Mouse (Mus musculus): ENCODE results near the gene Tubb4a.

Tubb4a gene

DNA sequence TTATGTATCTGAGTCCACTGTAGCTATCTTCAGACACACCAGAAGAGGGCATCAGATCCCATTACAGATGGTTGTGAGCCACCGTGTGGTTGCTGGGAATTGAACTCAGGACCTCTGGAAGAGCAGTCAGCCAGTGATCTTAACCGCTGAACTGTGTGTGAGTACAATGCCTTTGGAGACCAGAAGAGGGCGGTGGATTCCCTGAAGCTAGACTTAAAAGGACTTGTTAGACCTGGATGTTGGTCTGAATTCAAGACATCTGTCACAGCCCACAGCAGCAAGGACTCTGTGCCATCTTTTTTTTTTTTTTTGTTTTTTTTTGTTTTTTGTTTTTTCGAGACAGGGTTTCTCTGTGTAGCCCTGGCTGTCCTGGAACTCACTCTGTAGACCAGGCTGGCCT is 35.9 kb downstream of the Tubb4a start:
- DNase-seq = peak; percentile 50

GRCm38 (mm10) chr17:57048816-57049215 is 38.8 kb downstream of the Tubb4a start:
- no peak for DNase-seq

- DNase-seq = no peak
Observed at GRCm38 (mm10) chr17:57047406-57047805, 40.2 kb downstream of the Tubb4a start.

DNA sequence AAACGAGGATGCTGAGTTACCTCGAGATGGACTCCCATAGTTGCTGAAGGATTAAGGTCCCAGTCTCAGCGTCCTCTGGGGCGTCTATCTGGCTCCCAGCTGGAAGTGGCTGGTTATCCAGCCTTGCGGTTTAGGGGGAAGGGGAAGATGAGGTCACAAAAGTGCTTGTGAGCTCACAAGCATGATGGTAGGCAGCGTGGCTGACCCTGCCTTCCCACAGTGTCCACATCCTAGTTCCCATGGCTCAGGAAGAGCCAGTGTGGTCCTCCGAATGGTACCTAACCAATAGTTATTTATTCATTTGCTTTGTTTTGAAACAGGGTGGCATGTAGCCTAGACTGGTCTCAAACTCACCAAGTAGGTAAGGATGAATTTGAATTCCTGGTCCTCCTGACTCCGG is 46.0 kb downstream of the Tubb4a start, which contains the start of gene Slc25a41:
Gene Slc25a41 (minus strand): TSS at position 101 of the 400 bp plus-strand sequence.
- no peak for DNase-seq

GRCm38 (mm10) chr17:57038978-57039377 is 48.6 kb downstream of the Tubb4a start:
- no peak for DNase-seq

DNA sequence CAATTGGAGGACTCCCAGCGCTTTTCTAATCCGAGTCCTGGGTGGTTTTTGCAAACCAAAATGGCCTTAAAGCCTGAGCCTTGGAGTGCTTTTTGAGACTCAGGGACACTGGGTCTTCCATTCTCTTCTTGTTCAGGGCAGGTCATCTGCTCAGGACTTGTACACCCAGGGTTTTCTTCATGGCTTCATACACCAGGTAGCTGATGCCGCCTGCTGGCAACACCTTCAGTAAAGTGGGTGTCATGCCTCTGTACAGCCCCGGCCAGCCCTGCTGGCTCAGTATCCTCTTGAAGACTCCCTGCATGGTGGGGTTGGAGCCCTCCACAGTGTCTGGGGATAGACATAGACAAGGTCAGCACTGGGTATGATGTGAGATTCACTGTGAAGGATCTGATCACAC is 54.7 kb downstream of the Tubb4a start:
- DNase-seq = no peak

GRCm38 (mm10) chr17:57031661-57032420 is 55.7 kb downstream of the Tubb4a start:
- peak; percentile 99 for DNase-seq

GRCm38 (mm10) chr17:57030931-57031660 is 56.5 kb downstream of the Tubb4a start, which contains the start of gene Khsrp:
Gene Khsrp, minus strand, starts transcription at chr17:57031522.
- DNase-seq = peak; percentile 70

All from thymus, postnatal 25 days (tissue).